Mouse (Mus musculus) cerebellum, postnatal 10 days (tissue): ENCODE measurements around the gene Palm3.

Experiments used
- DNase-seq, 2 experiments: peaks; one replicate each; pipeline ENCODE4 v3.0.0; 2021; ENCODE audit warnings: mixed read lengths in 2 of 2

Gene Palm3

GRCm38 (mm10) chr8:84025863-84026262 lies 4.6 kb downstream of the Palm3 start:
- peak; percentile 60 to 74 for DNase-seq

GRCm38 (mm10) chr8:84027449-84027848 lies 6.2 kb downstream of the Palm3 start:
- DNase-seq, result no peak

- peak in 1 of 2 experiments; percentile 22 for DNase-seq
Measured at GRCm38 (mm10) chr8:84029272-84029671, 8.0 kb downstream of the Palm3 start.

- DNase-seq, result no peak
Measured at GRCm38 (mm10) chr8:84032777-84033176, 11.5 kb downstream of the Palm3 start.

GRCm38 (mm10) chr8:84038015-84038414 lies 16.7 kb downstream of the Palm3 start:
- no peak for DNase-seq

GRCm38 (mm10) chr8:84039050-84039449 lies 17.8 kb downstream of the Palm3 start:
- peak; percentile 89 to 93 for DNase-seq

- DNase-seq, result peak; percentile 67 to 68
Measured at GRCm38 (mm10) chr8:84042066-84042947, 21.0 kb downstream of the Palm3 start, which contains the start of gene Il27ra. Gene Il27ra, minus strand, starts transcription at chr8:84042589.

GRCm38 (mm10) chr8:84042948-84043342 lies 21.7 kb downstream of the Palm3 start:
- DNase-seq, result peak; percentile 84 to 89

- peak in 1 of 2 experiments; percentile 21 for DNase-seq
Measured at GRCm38 (mm10) chr8:84044103-84044502, 22.8 kb downstream of the Palm3 start.

GRCm38 (mm10) chr8:84044900-84045299 lies 23.6 kb downstream of the Palm3 start, which contains the start of gene Rln3:
Gene Rln3, minus strand, starts transcription at chr8:84045000.
- no peak for DNase-seq

- DNase-seq, result no peak
Measured at GRCm38 (mm10) chr8:84046505-84046904, 25.2 kb downstream of the Palm3 start.

GRCm38 (mm10) chr8:84048171-84048570 lies 26.9 kb downstream of the Palm3 start:
- no peak for DNase-seq

- DNase-seq, result no peak
Measured at GRCm38 (mm10) chr8:84052746-84053145, 31.5 kb downstream of the Palm3 start.

- DNase-seq, result no peak
Measured at GRCm38 (mm10) chr8:84053229-84053628, 32.0 kb downstream of the Palm3 start.

- no peak for DNase-seq
Measured at GRCm38 (mm10) chr8:84057827-84058226, 36.6 kb downstream of the Palm3 start.

- no peak for DNase-seq
Measured at GRCm38 (mm10) chr8:84059226-84059625, 38.0 kb downstream of the Palm3 start.

- no peak for DNase-seq
Measured at GRCm38 (mm10) chr8:84060245-84060644, 39.0 kb downstream of the Palm3 start.

- DNase-seq, result no peak
Measured at GRCm38 (mm10) chr8:84063861-84064610, 42.8 kb downstream of the Palm3 start.

GRCm38 (mm10) chr8:84065037-84065436 lies 43.8 kb downstream of the Palm3 start, which contains the start of gene Gm10643:
Gene Gm10643, minus strand, starts transcription at chr8:84065137.
- no peak for DNase-seq

GRCm38 (mm10) chr8:84065457-84066072 lies 44.3 kb downstream of the Palm3 start:
- DNase-seq, result no peak

- peak; percentile 99 to 100 for DNase-seq
Measured at GRCm38 (mm10) chr8:84066291-84066930, 45.1 kb downstream of the Palm3 start, which contains the start of gene Rfx1. Gene Rfx1, plus strand, starts transcription at chr8:84066834.

- peak; percentile 98 to 99 for DNase-seq
Measured at GRCm38 (mm10) chr8:84067047-84067573, 45.8 kb downstream of the Palm3 start.
